Mouse (Mus musculus): Measurements from ENCODE around the gene Bnc1. TPM values are rescaled to one million over a fixed set of nuclear protein-coding genes. Genes with fewer than 3 reads are reported as not detected.

Gene Bnc1
- total RNA-seq, 1 experiment from 2014 or later = not detected

Other genes starting within 250 kb of the Bnc1 start
- 81.4 and 86.9 TPM in 2 replicates for gene Ramac, start 229.4 kb downstream of the Bnc1 start, total RNA-seq (2017)
- 79.2 and 93.8 TPM in 2 replicates for gene 3110040N11Rik, start 202.8 kb downstream of the Bnc1 start, total RNA-seq (2017)
- gene Btbd1, start 162.9 kb downstream of the Bnc1 start, total RNA-seq (2017) = 99.7 and 120 TPM in 2 replicates
- not detected in 2 replicates for gene Gm10160, start 136.5 kb downstream of the Bnc1 start, total RNA-seq (2017)
- gene Tm6sf1, start 133.3 kb downstream of the Bnc1 start, total RNA-seq (2017) = 122 and 127 TPM in 2 replicates
- 5.0 and 6.2 TPM in 2 replicates for gene Hdgfl3, start 57.8 kb downstream of the Bnc1 start, total RNA-seq (2017)
- gene Sh3gl3, start 181.5 kb upstream of the Bnc1 start, total RNA-seq (2017) = not detected in 2 replicates